Comparison of ENCODE assay signal across 8 mouse cellular contexts in the genomic region with DNA sequence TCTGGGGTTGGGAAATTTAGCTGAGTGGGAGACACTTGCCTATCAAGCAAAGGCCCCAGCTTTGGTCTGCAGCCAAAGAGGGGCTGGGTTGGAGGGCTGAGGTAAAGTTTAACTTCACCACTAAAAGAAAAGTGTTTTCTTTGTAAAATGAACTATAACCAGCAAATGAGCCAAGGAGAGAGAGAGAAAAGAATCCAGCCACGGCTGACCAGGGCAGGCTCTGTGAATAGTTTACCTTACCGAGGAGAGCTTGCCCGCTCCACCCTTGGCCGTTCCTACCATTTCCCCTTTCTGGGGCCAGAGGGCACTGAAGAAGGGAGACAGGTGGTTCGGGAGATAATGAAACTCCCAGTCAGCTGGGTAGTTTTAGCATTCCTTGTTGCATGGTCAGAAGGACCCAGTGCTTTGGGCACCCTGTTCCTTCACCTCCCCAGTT.
A peak's percentile ranks its signal among the peaks of the same experiment; 100 is the strongest.
DNase-seq lines count a peak whose midpoint lies in the region; ATAC-seq lines count a peak whose summit lies in the region.

No protein-coding gene starts in this region.

- no peaks in the 10 kb centered on the region for H3K9me3 ChIP-seq in erythroblast, embryonic 14.5 days (ENCODE audit: control insufficient read depth, low read length)
- no peaks in the 10 kb centered on the region for H3K9me3 ChIP-seq in kidney, embryonic 16.5 days (ENCODE audit: low read length)

- H3K27ac ChIP-seq in kidney, embryonic 16.5 days (ENCODE audit: low read length), result peak overlapping the region; percentile 91

- peak; percentile 93 for ATAC-seq in kidney, embryonic 16.5 days (ENCODE audit: low FRiP score, low TSS enrichment)

- 9% methylated on average over 5 of the region's 5 CpGs for WGBS in kidney, embryonic 16.5 days

- peak overlapping the region; percentile 27 for H3K4me2 ChIP-seq in kidney, embryonic 16.5 days (replicated peaks; ENCODE audit: low read depth, low read length)

- no peaks in the 10 kb centered on the region for H3K27me3 ChIP-seq in erythroblast, embryonic 14.5 days (ENCODE audit: control insufficient read depth)
- H3K27me3 ChIP-seq in kidney, embryonic 16.5 days (ENCODE audit: insufficient read depth, low read length), result no peaks in the 10 kb centered on the region

- H3K4me1 ChIP-seq in erythroblast, embryonic 14.5 days (ENCODE audit: control insufficient read depth), result peaks cover 96% of the 10 kb centered on the region
- peaks cover 40% of the 10 kb centered on the region for H3K4me1 ChIP-seq in kidney, embryonic 16.5 days (ENCODE audit: insufficient read depth, low read length)

- no peak overlapping the region for H3K9ac ChIP-seq in kidney, embryonic 16.5 days (replicated peaks; ENCODE audit: low read length)

- peak; percentile 42 for DNase-seq in MEL-GATA-1-ER (ENCODE audit: extremely low read depth, low read depth)
- DNase-seq in lung, postnatal 36 days, result peak; percentile 75
- DNase-seq in right cerebral cortex, adult 18-20 months, result no peak
- DNase-seq in urinary bladder, postnatal 25 days (ENCODE audit: low spot score), result no peak
- no peak for DNase-seq in gastrocnemius, adult 8-10 months (ENCODE audit: low spot score in 2 of 2)
- no peak for DNase-seq in layer of hippocampus, adult 8-10 months (ENCODE audit: low spot score in 2 of 2)

- H3K4me3 ChIP-seq in erythroblast, embryonic 14.5 days (replicated peaks), result peak overlapping the region; percentile 59
- no peak overlapping the region for H3K4me3 ChIP-seq in kidney, embryonic 16.5 days (ENCODE audit: low read length)

- peaks cover 74% of the 10 kb centered on the region for H3K36me3 ChIP-seq in erythroblast, embryonic 14.5 days (ENCODE audit: control insufficient read depth)
- H3K36me3 ChIP-seq in kidney, embryonic 16.5 days (ENCODE audit: insufficient read depth, low read length), result 0 out of 2 replicates have a peak, but pooled peaks cover 3% of the 10 kb centered on the region

Comparison
In these comparisons a context has a peak if more than half of its experiments do, and no peak if none do; other contexts are left out.
1. DNase-seq: peak in MEL-GATA-1-ER (single experiment) and lung, postnatal 36 days (single experiment); none in right cerebral cortex, adult 18-20 months (single experiment), urinary bladder, postnatal 25 days (single experiment), gastrocnemius, adult 8-10 months (0 of 2) and layer of hippocampus, adult 8-10 months (0 of 2).